Mouse (Mus musculus): ENCODE data around the gene Olig2. TPM values are rescaled to one million over a fixed set of nuclear protein-coding genes. Genes with fewer than 3 reads are reported as not detected.

Gene Olig2
- not detected in 2 replicates for polyA plus RNA-seq (2015; fragmentation: Nextera tagmentation; extraction: Ambion mirVana)

- peak within 1 kb of the TSS; percentile 23 for H3K4me3 ChIP-seq (replicated peaks; ENCODE audit: low read depth, low read length)
- no peaks in the 10 kb centered on the region for H3K9me3 ChIP-seq (replicated peaks; ENCODE audit: low read length)
- no peaks in the 10 kb centered on the region for H3K36me3 ChIP-seq (ENCODE audit: insufficient read depth, low read length)
- no peaks in the 10 kb centered on the region; the same call in 1 of the 2 replicates for H3K4me1 ChIP-seq (replicated peaks; ENCODE audit: insufficient read depth, low read length)
- ATAC-seq (replicated peaks; ENCODE audit: low FRiP score, low read depth): no peak
- no peak for DNase-seq (ENCODE audit: low spot score)
- H3K27ac ChIP-seq: no peak within 1 kb of the TSS
- peak within 1 kb of the TSS; percentile 41 for H3K4me2 ChIP-seq (ENCODE audit: low read length)
- WGBS: 1% methylated on average over 53 of the region's 53 CpGs
- no peak within 1 kb of the TSS for H3K9ac ChIP-seq (ENCODE audit: low read depth, low read length)
- H3K27me3 ChIP-seq (ENCODE audit: insufficient read depth, low read length): peaks cover 95% of the 10 kb centered on the region
- no peak for TF ChIP-seq CTCF (IDR thresholded peaks at IDR 0.05; ENCODE audit: low read depth)
Measured at GRCm38 (mm10) chr16:91225233-91226037, at the start of gene Olig2. Gene Olig2, plus strand, starts transcription at chr16:91225457.

GRCm38 (mm10) chr16:91175892-91176291 lies 49.4 kb upstream of the Olig2 start:
- Histone ChIP-seq H3K36me3 (ENCODE audit: insufficient read depth, low read length) (no peaks in the 10 kb centered on the region), H3K4me1 (replicated peaks; ENCODE audit: insufficient read depth, low read length) (no peaks in the 10 kb centered on the region; the same call in 1 of the 2 replicates), H3K4me3 (replicated peaks; ENCODE audit: low read depth, low read length) (no peak overlapping the region), H3K9me3 (replicated peaks; ENCODE audit: low read length) (no peaks in the 10 kb centered on the region), H3K9ac (ENCODE audit: low read depth, low read length) (no peak overlapping the region), H3K27ac (no peak overlapping the region), H3K4me2 (ENCODE audit: low read length) (no peak overlapping the region), H3K27me3 (ENCODE audit: insufficient read depth, low read length) (peaks cover 26% of the 10 kb centered on the region)
- ATAC-seq (replicated peaks; ENCODE audit: low FRiP score, low read depth) (no peak; the same call in 1 of the 2 replicates), DNase-seq (ENCODE audit: low spot score) (peak; percentile 60)
- 2% methylated on average over 8 of the region's 8 CpGs for WGBS
- no peak for TF ChIP-seq CTCF (IDR thresholded peaks at IDR 0.05; ENCODE audit: low read depth)

- Histone ChIP-seq H3K27me3 (ENCODE audit: insufficient read depth, low read length) (peaks cover 11% of the 10 kb centered on the region; the same call in 1 of the 2 replicates), H3K4me3 (replicated peaks; ENCODE audit: low read depth, low read length) (no peak overlapping the region), H3K36me3 (ENCODE audit: insufficient read depth, low read length) (no peaks in the 10 kb centered on the region), H3K9me3 (replicated peaks; ENCODE audit: low read length) (no peaks in the 10 kb centered on the region), H3K27ac (no peak overlapping the region), H3K4me1 (replicated peaks; ENCODE audit: insufficient read depth, low read length) (no peaks in the 10 kb centered on the region), H3K4me2 (ENCODE audit: low read length) (no peak overlapping the region), H3K9ac (ENCODE audit: low read depth, low read length) (no peak overlapping the region)
- TF ChIP-seq CTCF (IDR thresholded peaks at IDR 0.05; ENCODE audit: low read depth): no peak
- WGBS: 23% methylated on average over 8 of the region's 8 CpGs
- ATAC-seq (replicated peaks; ENCODE audit: low FRiP score, low read depth): no peak
- no peak for DNase-seq (ENCODE audit: low spot score)
Measured at GRCm38 (mm10) chr16:91187046-91187445, 38.2 kb upstream of the Olig2 start.

- H3K4me1 ChIP-seq (replicated peaks; ENCODE audit: insufficient read depth, low read length): no peaks in the 10 kb centered on the region
- 71% methylated on average over 9 of the region's 10 CpGs for WGBS
- H3K9ac ChIP-seq (ENCODE audit: low read depth, low read length): no peak overlapping the region
- DNase-seq (ENCODE audit: low spot score): no peak
- ATAC-seq (replicated peaks; ENCODE audit: low FRiP score, low read depth): no peak
- no peak overlapping the region for H3K4me2 ChIP-seq (ENCODE audit: low read length)
- H3K27me3 ChIP-seq (ENCODE audit: insufficient read depth, low read length): peaks cover 12% of the 10 kb centered on the region; the same call in 1 of the 2 replicates
- no peak overlapping the region for H3K27ac ChIP-seq
- TF ChIP-seq CTCF (IDR thresholded peaks at IDR 0.05; ENCODE audit: low read depth): no peak
- H3K4me3 ChIP-seq (replicated peaks; ENCODE audit: low read depth, low read length): no peak overlapping the region
- H3K36me3 ChIP-seq (ENCODE audit: insufficient read depth, low read length): no peaks in the 10 kb centered on the region
- H3K9me3 ChIP-seq (replicated peaks; ENCODE audit: low read length): no peaks in the 10 kb centered on the region
Measured at GRCm38 (mm10) chr16:91187662-91188061, 37.6 kb upstream of the Olig2 start.

GRCm38 (mm10) chr16:91188304-91188703 lies 37.0 kb upstream of the Olig2 start:
- TF ChIP-seq CTCF (IDR thresholded peaks at IDR 0.05; ENCODE audit: low read depth): no peak
- 75% methylated on average over 12 of the region's 12 CpGs for WGBS
- DNase-seq (ENCODE audit: low spot score) (no peak), ATAC-seq (replicated peaks; ENCODE audit: low FRiP score, low read depth) (no peak)
- H3K27ac ChIP-seq: no peak overlapping the region
- no peak overlapping the region for H3K4me2 ChIP-seq (ENCODE audit: low read length)
- H3K9me3 ChIP-seq (replicated peaks; ENCODE audit: low read length): no peaks in the 10 kb centered on the region
- no peak overlapping the region for H3K4me3 ChIP-seq (replicated peaks; ENCODE audit: low read depth, low read length)
- no peaks in the 10 kb centered on the region for H3K4me1 ChIP-seq (replicated peaks; ENCODE audit: insufficient read depth, low read length)
- H3K9ac ChIP-seq (ENCODE audit: low read depth, low read length): no peak overlapping the region
- H3K36me3 ChIP-seq (ENCODE audit: insufficient read depth, low read length): no peaks in the 10 kb centered on the region
- peaks cover 12% of the 10 kb centered on the region; the same call in 1 of the 2 replicates for H3K27me3 ChIP-seq (ENCODE audit: insufficient read depth, low read length)

GRCm38 (mm10) chr16:91191233-91191632 lies 34.0 kb upstream of the Olig2 start:
- TF ChIP-seq CTCF (IDR thresholded peaks at IDR 0.05; ENCODE audit: low read depth): no peak
- H3K4me1 ChIP-seq (replicated peaks; ENCODE audit: insufficient read depth, low read length): no peaks in the 10 kb centered on the region
- ATAC-seq (replicated peaks; ENCODE audit: low FRiP score, low read depth) (no peak), DNase-seq (ENCODE audit: low spot score) (no peak)
- WGBS: 77% methylated on average over 6 of the region's 6 CpGs
- H3K4me2 ChIP-seq (ENCODE audit: low read length): no peak overlapping the region
- no peak overlapping the region for H3K9ac ChIP-seq (ENCODE audit: low read depth, low read length)
- H3K4me3 ChIP-seq (replicated peaks; ENCODE audit: low read depth, low read length): no peak overlapping the region
- H3K9me3 ChIP-seq (replicated peaks; ENCODE audit: low read length): no peaks in the 10 kb centered on the region
- peaks cover 12% of the 10 kb centered on the region; the same call in 1 of the 2 replicates for H3K27me3 ChIP-seq (ENCODE audit: insufficient read depth, low read length)
- no peaks in the 10 kb centered on the region for H3K36me3 ChIP-seq (ENCODE audit: insufficient read depth, low read length)
- H3K27ac ChIP-seq: no peak overlapping the region
